Mouse (Mus musculus): ENCODE results near the gene Elfn2.

- TF ChIP-seq CTCF (conservative IDR thresholded peaks at IDR 0.05; ENCODE audit: low read length) = no peak
- TF ChIP-seq POU5F1 (IDR thresholded peaks at IDR 0.05; ENCODE audit: borderline replicate concordance, low read length) = no peak
- no peak for TF ChIP-seq NANOG (IDR thresholded peaks at IDR 0.05; ENCODE audit: borderline replicate concordance, low read length)
Measured at GRCm38 (mm10) chr15:78699513-78699912, 19.1 kb downstream of the Elfn2 start.
